Comparison of ENCODE assay signal across 19 mouse cellular contexts in the genomic region with DNA sequence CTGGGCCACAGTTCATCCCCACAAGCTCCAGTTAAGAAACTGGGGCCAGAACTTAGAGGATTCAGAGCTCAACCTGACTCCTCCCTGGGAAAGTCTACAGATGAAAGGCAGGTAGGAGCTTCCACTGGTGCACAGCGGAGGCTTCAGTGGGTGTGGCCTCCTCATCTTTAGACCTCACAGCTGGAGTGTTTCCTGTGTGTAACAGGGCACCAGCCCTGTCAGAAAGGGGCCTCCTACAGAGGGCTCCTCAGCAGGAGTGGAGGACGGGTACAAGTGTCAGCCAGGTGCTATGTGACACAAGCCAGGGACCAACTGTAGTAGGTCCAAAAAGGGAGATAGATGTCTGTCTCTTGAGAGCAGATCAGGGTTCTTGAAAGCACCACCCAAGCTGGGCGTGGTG. TPM values are rescaled to one million over a fixed set of nuclear protein-coding genes. Genes with fewer than 3 reads are reported as not detected.
DNase-seq lines count a peak whose midpoint lies in the region; ATAC-seq and TF ChIP-seq lines count a peak whose summit lies in the region.
"Had no signal": no experiment of that assay in that cellular context is flagged by ENCODE, and none has a peak within 500 bp of the region (broad histone marks: within the 10 kb centered on the region; RNA-seq: fewer than 3 reads in every experiment).

No protein-coding gene starts in this region.

- WGBS in heart, embryonic 11.5 days (ENCODE audit: insufficient replicate concordance) = 41% methylated on average over 3 of the region's 3 CpGs
- 63% methylated on average over 3 of the region's 3 CpGs for WGBS in lung, embryonic 16.5 days
- WGBS in hindbrain, postnatal 0 days = 77% methylated on average over 3 of the region's 3 CpGs
- WGBS in forebrain, embryonic 12.5 days = 81% methylated on average over 3 of the region's 3 CpGs

- H3K9ac ChIP-seq in heart, embryonic 11.5 days (ENCODE audit: low read depth, low read length) = no peak overlapping the region
- no peak overlapping the region for H3K9ac ChIP-seq in lung, embryonic 16.5 days (ENCODE audit: low read length)
- H3K9ac ChIP-seq in hindbrain, postnatal 0 days (replicated peaks; ENCODE audit: low read length) = no peak overlapping the region
- no peak overlapping the region for H3K9ac ChIP-seq in forebrain, embryonic 12.5 days
- H3K9ac ChIP-seq: embryonic facial prominence, embryonic 15.5 days; forebrain, embryonic 13.5 days; midbrain, embryonic 13.5 days had no signal

- H3K27me3 ChIP-seq in heart, embryonic 11.5 days (ENCODE audit: control insufficient read depth, insufficient read depth, low read length) = no peaks in the 10 kb centered on the region
- H3K27me3 ChIP-seq in lung, embryonic 16.5 days (ENCODE audit: control insufficient read depth, insufficient read depth, low read depth, low read length) = no peaks in the 10 kb centered on the region
- no peaks in the 10 kb centered on the region for H3K27me3 ChIP-seq in hindbrain, postnatal 0 days (ENCODE audit: insufficient read depth, low read length)
- H3K27me3 ChIP-seq in forebrain, embryonic 12.5 days = no peaks in the 10 kb centered on the region
- H3K27me3 ChIP-seq: embryonic facial prominence, embryonic 15.5 days; forebrain, embryonic 13.5 days; midbrain, embryonic 13.5 days; Patski had no signal

- intact Hi-C loops in heart, postnatal 25 days (cut with DNase I) = no loop called here

- DNase-seq in heart, postnatal 25 days (ENCODE audit: low spot score) = no peak
- no peak for DNase-seq in lung, postnatal 10 days
- DNase-seq in thymus, adult 18-20 months = peak; percentile 48 to 74
- no peak for DNase-seq in hindbrain, postnatal 0 days (ENCODE audit: low spot score)
- DNase-seq in urinary bladder, postnatal 4 days (ENCODE audit: low spot score in 2 of 2) = no peak
- DNase-seq: cerebellum, postnatal 10 days; embryo, embryonic 11 days; gastrocnemius, postnatal 14 days; left cerebral cortex, postnatal 4 days; lung, adult 2 months; right cerebral cortex, postnatal 25 days had no signal

- no peaks in the 10 kb centered on the region for H3K9me3 ChIP-seq in heart, embryonic 11.5 days (replicated peaks; ENCODE audit: control insufficient read depth, low read length)
- 0 out of 2 replicates have a peak, but pooled peaks cover 2% of the 10 kb centered on the region for H3K9me3 ChIP-seq in lung, embryonic 16.5 days (ENCODE audit: control insufficient read depth, low read length)
- H3K9me3 ChIP-seq in hindbrain, postnatal 0 days (ENCODE audit: low read length) = no peaks in the 10 kb centered on the region
- no peaks in the 10 kb centered on the region for H3K9me3 ChIP-seq in forebrain, embryonic 12.5 days
- H3K9me3 ChIP-seq: embryonic facial prominence, embryonic 15.5 days; forebrain, embryonic 13.5 days; midbrain, embryonic 13.5 days had no signal

- H3K36me3 ChIP-seq in heart, embryonic 11.5 days (ENCODE audit: control insufficient read depth, insufficient read depth, low read length) = no peaks in the 10 kb centered on the region
- no peaks in the 10 kb centered on the region for H3K36me3 ChIP-seq in lung, embryonic 16.5 days (ENCODE audit: control insufficient read depth, insufficient read depth, low read length)
- H3K36me3 ChIP-seq in hindbrain, postnatal 0 days (ENCODE audit: insufficient read depth, low read length) = no peaks in the 10 kb centered on the region
- H3K36me3 ChIP-seq in forebrain, embryonic 12.5 days (replicated peaks) = no peaks in the 10 kb centered on the region
- H3K36me3 ChIP-seq: embryonic facial prominence, embryonic 15.5 days; midbrain, embryonic 13.5 days had no signal

- ATAC-seq in heart, embryonic 11.5 days (replicated peaks; ENCODE audit: insufficient number of reproducible peaks, low FRiP score, low TSS enrichment) = 0 out of 2 replicates have a peak, but pooled peaks have one; percentile 52
- ATAC-seq in lung, embryonic 16.5 days (ENCODE audit: low read depth) = peak; percentile 46; the same call in 1 of the 2 replicates
- ATAC-seq in hindbrain, postnatal 0 days = no peak
- no peak for ATAC-seq in forebrain, embryonic 12.5 days (ENCODE audit: low FRiP score)
- ATAC-seq: forebrain, embryonic 13.5 days; hindbrain, embryonic 16.5 days; midbrain, embryonic 13.5 days; Patski had no signal

- H3K4me3 ChIP-seq in heart, embryonic 11.5 days (ENCODE audit: low read depth, low read length) = no peak overlapping the region
- no peak overlapping the region for H3K4me3 ChIP-seq in lung, embryonic 16.5 days (ENCODE audit: low read length)
- no peak overlapping the region for H3K4me3 ChIP-seq in hindbrain, postnatal 0 days (ENCODE audit: low read length)
- no peak overlapping the region for H3K4me3 ChIP-seq in forebrain, embryonic 12.5 days (replicated peaks)
- H3K4me3 ChIP-seq: embryonic facial prominence, embryonic 15.5 days; forebrain, embryonic 13.5 days; midbrain, embryonic 13.5 days had no signal

- H3K4me1 ChIP-seq in heart, embryonic 11.5 days (ENCODE audit: control insufficient read depth, insufficient read depth, low read length) = no peaks in the 10 kb centered on the region
- peaks cover 7% of the 10 kb centered on the region for H3K4me1 ChIP-seq in lung, embryonic 16.5 days (replicated peaks; ENCODE audit: control insufficient read depth, insufficient read depth, low read length)
- peaks cover 4% of the 10 kb centered on the region for H3K4me1 ChIP-seq in hindbrain, postnatal 0 days (ENCODE audit: insufficient read depth, low read length)
- no peaks in the 10 kb centered on the region for H3K4me1 ChIP-seq in forebrain, embryonic 12.5 days
- H3K4me1 ChIP-seq: embryonic facial prominence, embryonic 15.5 days; forebrain, embryonic 13.5 days; midbrain, embryonic 13.5 days had no signal

- TF ChIP-seq CTCF in hindbrain, postnatal 0 days (IDR thresholded peaks at IDR 0.05; ENCODE audit: low read depth) = no peak

- H3K4me2 ChIP-seq in heart, embryonic 11.5 days = no peak overlapping the region
- H3K4me2 ChIP-seq in lung, embryonic 16.5 days (ENCODE audit: low read depth, low read length) = no peak overlapping the region
- no peak overlapping the region for H3K4me2 ChIP-seq in hindbrain, postnatal 0 days (ENCODE audit: low read depth, low read length)
- H3K4me2 ChIP-seq in forebrain, embryonic 12.5 days = no peak overlapping the region
- H3K4me2 ChIP-seq: embryonic facial prominence, embryonic 15.5 days; forebrain, embryonic 13.5 days; midbrain, embryonic 13.5 days had no signal

- no peak overlapping the region for H3K27ac ChIP-seq in heart, embryonic 11.5 days (ENCODE audit: low read depth, low read length)
- H3K27ac ChIP-seq in lung, embryonic 16.5 days (ENCODE audit: low read length) = no peak overlapping the region
- H3K27ac ChIP-seq in hindbrain, postnatal 0 days = no peak overlapping the region
- no peak overlapping the region for H3K27ac ChIP-seq in forebrain, embryonic 12.5 days
- H3K27ac ChIP-seq: embryonic facial prominence, embryonic 15.5 days; forebrain, embryonic 13.5 days; midbrain, embryonic 13.5 days had no signal

RNA-seq across cellular contexts. Expression of a gene that starts 24.2 kb away (rescaled TPM):
- 3.9 and 6.4 TPM in 2 replicates for polyA plus RNA-seq in heart, embryonic 11.5 days (2014; fragmentation: Nextera tagmentation; extraction: Ambion mirVana)
- 10 to 100 TPM; 10.7 to 11.4 TPM for total RNA-seq in heart, postnatal 25 days (2021)
- polyA plus RNA-seq in lung, embryonic 16.5 days (2015; fragmentation: Nextera tagmentation; extraction: Ambion mirVana) = 6.0 and 6.3 TPM in 2 replicates
- 6.4 and 9.1 TPM in 2 replicates for total RNA-seq in hindbrain, postnatal 0 days (2014; rRNA removed)
- polyA plus RNA-seq in hindbrain, postnatal 0 days (2015; fragmentation: Nextera tagmentation; extraction: Ambion mirVana) = 3.9 and 4.7 TPM in 2 replicates
- 3.2 and 3.4 TPM in 2 replicates for polyA plus RNA-seq in forebrain, embryonic 12.5 days (2016; fragmentation: Nextera tagmentation; extraction: Ambion mirVana)

Comparison
In these comparisons a context has a peak if more than half of its experiments do, and no peak if none do; other contexts are left out.
1. ATAC-seq: peak in heart, embryonic 11.5 days (single experiment) and lung, embryonic 16.5 days (single experiment); none in hindbrain, postnatal 0 days (single experiment) and forebrain, embryonic 12.5 days (single experiment).
2. DNase-seq: peak in thymus, adult 18-20 months (2 of 2); none in heart, postnatal 25 days (single experiment), lung, postnatal 10 days (single experiment), hindbrain, postnatal 0 days (single experiment) and urinary bladder, postnatal 4 days (0 of 2).